Mouse (Mus musculus) cortical plate, adult 2 months (tissue): ENCODE data around the gene Mast4. TPM values are rescaled to one million over a fixed set of nuclear protein-coding genes. Genes with fewer than 3 reads are reported as not detected.

Experiments used
- H3K27ac ChIP-seq: fragments of 200-500 bp; 2 replicates; pipeline ENCODE4 v1.5.1; 2012; ENCODE audit warnings: low read length, control low read depth, inconsistent platforms; ENCODE audit not compliant: insufficient read depth
- H3K4me1 ChIP-seq: fragments of 200-500 bp; 2 replicates; pipeline ENCODE4 v1.6.1; 2011; ENCODE audit warnings: low read length; ENCODE audit not compliant: control insufficient read depth, insufficient read depth
- H3K4me3 ChIP-seq: fragments of 200-500 bp; 2 replicates; pipeline ENCODE4 v1.5.1; 2011; ENCODE audit warnings: mild to moderate bottlenecking, low read length, control low read depth; ENCODE audit not compliant: insufficient read depth
- CTCF ChIP-seq: fragments of 200-500 bp; IDR thresholded peaks from 2 replicates; pipeline ENCODE4 v1.5.1; 2011; ENCODE audit warnings: mild to moderate bottlenecking, control low read depth, low read length; ENCODE audit not compliant: insufficient read depth; ENCODE audit errors: extremely low read depth
- POLR2A ChIP-seq: fragments of 200-500 bp; IDR thresholded peaks from 2 replicates; pipeline ENCODE4 v1.6.1; 2011; ENCODE audit warnings: mild to moderate bottlenecking, low read length, control low read depth; ENCODE audit not compliant: insufficient read depth; ENCODE audit errors: extremely low read depth
- polyA plus RNA-seq: library from polyadenylated mRNA; depleted of rRNA; stranded (reverse); fragments of >200 nt; gene quantifications from 2 replicates; pipeline ENCODE4 v1.2.3, GENCODE M21; 2012

Mast4 gene
- polyA plus RNA-seq, 1 experiment = 19.6 TPM

DNA sequence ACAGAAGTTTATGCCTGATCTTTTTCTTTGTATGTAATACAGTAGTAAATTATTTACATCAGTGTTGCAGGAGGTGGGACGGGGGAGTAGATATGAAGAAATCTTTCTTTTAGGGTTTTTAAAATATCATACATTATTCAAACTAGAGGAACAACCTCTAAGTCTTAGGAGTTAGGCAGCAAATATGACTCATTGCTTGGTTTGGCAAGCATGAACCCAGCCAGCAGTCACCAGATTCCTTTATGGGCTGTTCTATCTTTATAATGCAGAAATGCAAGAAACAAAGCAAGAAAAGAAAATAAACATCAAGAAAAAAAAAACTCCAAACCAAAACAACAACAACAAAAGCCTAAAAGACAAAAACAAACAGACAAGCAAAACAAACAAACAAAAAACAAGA is 344.2 kb downstream of the Mast4 start:
- TF ChIP-seq POLR2A (no peak), CTCF (no peak)
- Histone ChIP-seq H3K4me3 (no peak overlapping the region), H3K4me1 (peaks cover 3% of the 10 kb centered on the region), H3K27ac (no peak overlapping the region)

DNA sequence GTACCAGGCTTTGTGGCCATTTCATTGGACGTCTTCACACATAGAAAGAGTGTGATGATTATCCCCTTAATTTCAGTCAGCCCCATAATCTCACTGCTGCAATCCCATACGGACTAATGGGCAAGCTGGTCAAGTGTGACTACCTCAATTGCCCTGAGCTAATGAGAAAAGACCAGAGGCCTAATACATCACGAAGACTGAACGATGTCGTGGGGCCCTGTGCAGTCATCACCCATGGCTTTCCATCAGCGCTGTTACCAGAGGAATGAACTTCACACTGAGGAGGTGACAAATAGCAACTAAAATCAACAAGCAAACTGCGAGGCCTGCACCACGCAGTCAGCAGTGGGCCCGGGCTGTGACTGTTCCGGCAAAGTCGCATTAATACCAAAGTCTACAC is 344.7 kb downstream of the Mast4 start:
- Histone ChIP-seq H3K27ac (no peak overlapping the region), H3K4me3 (no peak overlapping the region), H3K4me1 (peaks cover 3% of the 10 kb centered on the region)
- no peak for TF ChIP-seq CTCF

DNA sequence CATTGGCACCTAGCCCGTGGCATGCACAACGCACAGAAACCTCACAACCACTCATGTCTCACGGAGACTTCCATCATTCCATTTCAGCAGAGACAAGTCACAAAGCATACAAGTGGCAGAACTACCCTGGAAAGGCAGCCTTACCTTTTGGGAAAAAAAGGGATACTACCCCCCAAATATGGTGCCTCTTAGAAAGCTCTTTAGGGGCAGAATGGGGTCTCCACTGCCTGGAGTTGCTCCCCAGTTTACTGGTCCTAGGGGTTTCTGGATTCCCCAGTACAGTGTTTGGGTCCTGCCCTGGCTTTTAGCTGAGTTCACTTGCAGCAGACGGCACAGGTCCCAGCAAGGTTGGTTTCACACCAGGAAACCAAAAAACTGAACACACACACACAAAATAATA is 345.3 kb downstream of the Mast4 start:
- Histone ChIP-seq H3K4me3 (no peak overlapping the region), H3K4me1 (peaks cover 3% of the 10 kb centered on the region), H3K27ac (no peak overlapping the region)
- no peak for TF ChIP-seq POLR2A
- TF ChIP-seq CTCF = no peak

DNA sequence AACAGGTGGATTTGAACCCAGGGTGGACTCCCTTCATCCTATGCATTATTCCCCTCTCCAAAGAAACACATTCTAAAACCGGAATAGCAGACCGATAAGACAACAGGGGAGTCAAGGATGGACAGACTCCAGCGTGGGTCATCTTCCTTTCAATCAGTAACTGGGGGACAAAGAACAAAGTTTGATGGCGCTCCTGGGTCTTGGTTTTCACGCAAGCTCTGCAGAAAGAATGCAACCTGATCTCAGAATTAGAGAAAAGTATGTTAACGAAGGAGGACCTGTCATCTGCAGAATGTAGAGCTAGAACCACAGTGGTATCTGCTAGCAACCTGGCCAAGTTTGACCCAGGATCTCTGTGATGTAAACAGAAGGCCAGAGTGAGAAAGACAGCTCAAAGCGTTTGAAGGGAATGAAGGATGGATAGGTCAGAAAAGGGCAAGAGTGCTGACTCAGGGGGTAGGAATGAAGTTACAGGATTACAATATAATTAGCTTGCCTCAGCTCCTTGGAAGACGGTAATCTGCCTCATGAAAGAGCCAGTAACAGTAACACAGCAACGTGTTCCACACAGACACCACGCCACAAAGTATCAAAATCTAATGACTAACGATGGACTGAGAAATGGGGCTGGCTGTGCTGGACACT is 345.9 kb downstream of the Mast4 start:
- TF ChIP-seq CTCF = no peak
- TF ChIP-seq POLR2A = no peak

DNA sequence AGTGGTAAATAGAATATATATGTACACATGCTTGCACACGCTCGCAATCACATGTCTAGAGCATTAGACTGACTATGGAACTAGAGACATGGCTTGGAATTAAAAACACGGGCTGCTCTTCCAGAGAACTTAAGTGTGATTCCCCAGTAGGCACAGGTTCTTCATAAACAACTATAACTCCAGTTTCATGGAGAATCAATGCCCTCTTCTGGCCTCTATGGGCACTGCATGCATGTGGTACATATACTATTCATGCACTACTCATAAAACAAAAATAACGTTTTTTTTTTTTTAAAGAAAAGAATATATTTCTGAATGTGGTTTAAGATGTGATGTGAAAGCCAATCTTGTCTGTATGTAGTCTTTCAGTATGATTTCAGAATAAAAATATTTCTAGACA is 349.7 kb downstream of the Mast4 start:
- Histone ChIP-seq H3K27ac (no peak overlapping the region), H3K4me1 (peaks cover under 1% of the 10 kb centered on the region), H3K4me3 (no peak overlapping the region)
- no peak for TF ChIP-seq POLR2A
- no peak for TF ChIP-seq CTCF

More for the DNA sequence above, 345.9 kb downstream of the Mast4 start:
- peaks cover 3% of the 10 kb centered on the region for H3K4me1 ChIP-seq
- no peak overlapping the region for H3K4me3 ChIP-seq
- no peak overlapping the region for H3K27ac ChIP-seq

DNA sequence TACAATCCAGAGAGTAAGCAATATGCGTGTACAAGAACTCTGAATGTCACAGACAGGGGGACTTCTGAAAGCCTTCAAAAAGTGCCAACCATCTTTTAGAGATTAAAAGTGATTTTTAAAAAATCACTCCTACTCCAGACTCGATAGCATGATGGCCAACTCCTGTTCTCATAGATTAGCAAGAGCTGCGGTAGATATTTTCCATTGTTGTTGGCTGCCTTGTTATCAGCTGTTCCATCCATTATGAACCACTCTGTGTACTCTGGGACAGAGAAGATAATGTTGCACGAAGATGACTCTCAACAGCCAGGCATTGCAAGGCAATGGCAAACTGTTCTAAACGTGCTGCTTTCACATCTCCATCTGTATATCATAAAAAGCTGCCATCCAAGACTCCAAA is 360.4 kb downstream of the Mast4 start:
- TF ChIP-seq CTCF = no peak
- no peak for TF ChIP-seq POLR2A
- no peaks in the 10 kb centered on the region for H3K4me1 ChIP-seq
- no peak overlapping the region for H3K4me3 ChIP-seq
- H3K27ac ChIP-seq = no peak overlapping the region

DNA sequence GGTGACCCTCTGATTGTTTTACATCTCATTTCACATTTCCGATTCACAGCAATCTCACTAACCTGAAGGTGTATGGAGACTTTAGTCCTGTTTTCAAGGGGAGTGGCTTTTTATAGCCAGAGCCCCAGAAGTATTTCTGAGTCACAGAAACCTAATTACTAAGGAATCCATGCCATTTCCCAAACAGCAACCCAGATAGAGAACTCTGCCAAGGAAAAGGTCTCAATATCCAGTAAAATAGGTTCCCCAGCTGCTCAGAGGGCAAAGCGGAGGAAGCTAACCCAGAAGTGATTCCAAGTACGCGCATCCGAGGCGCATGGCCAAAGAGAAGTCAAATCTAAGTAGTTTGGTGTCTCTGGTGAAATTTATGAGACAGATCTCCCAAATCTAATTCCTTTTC is 370.8 kb downstream of the Mast4 start:
- peaks cover 2% of the 10 kb centered on the region; the same call in 1 of the 2 replicates for H3K4me1 ChIP-seq
- TF ChIP-seq POLR2A (no peak), CTCF (no peak)
- no peak overlapping the region for H3K4me3 ChIP-seq
- no peak overlapping the region for H3K27ac ChIP-seq

DNA sequence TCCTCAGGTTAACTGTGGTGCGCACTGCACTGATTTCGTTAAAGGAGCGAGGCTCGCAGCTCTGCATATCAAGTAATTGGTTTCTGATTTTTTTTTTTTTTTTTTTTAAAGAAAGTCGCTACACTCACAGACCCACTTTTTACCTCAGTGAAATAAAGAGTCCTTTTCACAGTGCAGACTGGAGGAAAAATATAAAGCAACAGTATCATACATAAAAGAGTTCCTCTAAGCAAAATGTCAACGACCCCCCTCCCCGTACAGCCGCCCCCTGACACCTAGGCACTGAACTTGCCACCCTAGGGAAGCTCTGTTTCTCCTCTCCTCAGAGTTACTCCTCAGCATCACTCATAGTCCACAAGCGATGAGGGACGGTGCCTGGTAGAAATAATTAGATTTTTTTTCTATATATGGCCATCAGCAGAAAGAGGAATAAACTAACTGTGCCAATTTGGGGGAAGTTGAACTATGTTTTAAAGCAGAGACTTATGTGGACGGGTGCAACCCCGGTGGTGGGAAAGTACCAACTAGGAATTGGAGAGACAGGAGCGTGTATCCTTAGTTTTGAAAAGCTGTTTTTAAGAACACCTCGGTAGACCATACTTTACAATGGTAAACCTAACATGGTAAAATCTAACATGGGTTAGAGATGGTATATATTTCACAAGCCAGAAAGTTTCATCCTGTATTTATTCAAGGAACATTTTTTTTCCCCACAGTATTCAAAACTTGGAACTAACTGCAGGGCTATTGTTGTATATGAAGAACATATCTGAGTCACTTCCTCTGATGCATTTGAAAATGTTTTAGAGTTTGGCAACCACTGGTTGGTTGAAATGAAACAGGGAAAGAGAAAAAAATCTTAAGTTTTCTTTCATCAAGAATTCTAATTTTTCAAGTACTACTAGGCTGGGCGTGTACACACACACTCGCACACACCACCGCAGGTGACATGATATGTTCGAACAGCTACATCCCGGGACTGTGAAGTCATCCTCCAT is 375.7 kb downstream of the Mast4 start:
- TF ChIP-seq POLR2A = no peak
- TF ChIP-seq CTCF = no peak
- Histone ChIP-seq H3K27ac (no peak overlapping the region), H3K4me3 (peak overlapping the region; percentile 59), H3K4me1 (peaks cover 2% of the 10 kb centered on the region; the same call in 1 of the 2 replicates)

DNA sequence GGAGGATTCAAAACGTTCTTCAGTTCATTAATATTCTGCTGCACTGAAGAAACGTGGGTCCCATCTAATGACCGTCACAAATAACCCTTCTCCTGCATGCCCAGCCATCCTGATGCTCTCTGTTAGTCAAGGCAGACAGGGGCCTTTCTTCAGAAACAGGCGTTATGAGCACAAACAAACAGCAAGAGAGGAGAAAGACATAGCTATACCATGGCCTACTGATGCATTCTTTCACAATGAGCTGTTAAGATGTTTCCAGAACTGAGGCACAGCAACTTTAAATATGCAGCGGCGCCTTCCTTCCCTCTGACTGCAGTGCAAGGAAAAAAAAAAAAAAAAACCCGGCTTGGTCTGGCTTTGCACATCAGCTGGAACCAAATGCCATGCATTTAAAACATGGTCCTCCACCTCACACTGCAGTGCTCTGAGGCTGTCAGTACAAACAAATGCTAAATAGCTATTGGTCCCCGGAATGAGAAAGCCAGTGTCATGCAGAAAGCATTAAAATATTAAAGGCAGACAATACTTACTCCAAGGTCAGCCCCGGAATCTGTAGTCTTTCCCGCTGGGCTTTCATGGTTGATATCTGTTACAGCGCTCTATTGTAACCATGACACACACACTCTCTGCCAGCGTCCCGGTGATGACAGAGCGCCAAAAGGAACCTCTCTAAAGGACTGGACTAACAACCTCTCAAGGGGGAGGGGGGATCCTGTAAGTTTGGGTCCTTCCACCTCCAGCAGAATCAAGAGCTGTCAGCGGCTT is 376.6 kb downstream of the Mast4 start:
- TF ChIP-seq POLR2A = no peak
- Histone ChIP-seq H3K4me3 (peak overlapping the region; percentile 59), H3K4me1 (peaks cover 2% of the 10 kb centered on the region; the same call in 1 of the 2 replicates), H3K27ac (peak overlapping the region; percentile 47)

DNA sequence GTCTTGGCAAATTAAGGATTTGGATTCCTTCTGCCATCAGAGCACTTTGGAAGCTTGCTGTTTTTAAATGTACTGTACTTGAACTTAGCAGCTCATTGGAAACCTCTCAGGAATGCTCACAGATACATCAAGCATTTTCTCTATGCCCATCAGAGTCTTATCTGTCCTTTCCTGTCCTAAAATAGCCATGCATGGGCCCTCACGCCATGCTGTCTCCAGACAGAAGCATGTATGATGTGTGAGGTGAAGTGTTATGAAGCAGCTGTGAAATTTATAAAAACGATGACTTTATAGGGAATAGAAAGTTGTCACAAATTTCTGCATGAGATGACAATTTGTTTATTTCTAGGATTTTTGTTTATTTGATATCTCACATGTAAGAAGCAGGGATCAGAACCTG is 378.8 kb downstream of the Mast4 start:
- Histone ChIP-seq H3K4me3 (no peak overlapping the region), H3K27ac (no peak overlapping the region), H3K4me1 (peaks cover 2% of the 10 kb centered on the region; the same call in 1 of the 2 replicates)
- no peak for TF ChIP-seq POLR2A
- no peak for TF ChIP-seq CTCF
